Mouse (Mus musculus): ENCODE measurements at regions not wholly inside any gene's neighbourhood (a gene's known extent, or its start where the extent isn't known, plus 50 kb on each side); places are given as distances from the start of the nearest gene placed in this dataset.

DNA sequence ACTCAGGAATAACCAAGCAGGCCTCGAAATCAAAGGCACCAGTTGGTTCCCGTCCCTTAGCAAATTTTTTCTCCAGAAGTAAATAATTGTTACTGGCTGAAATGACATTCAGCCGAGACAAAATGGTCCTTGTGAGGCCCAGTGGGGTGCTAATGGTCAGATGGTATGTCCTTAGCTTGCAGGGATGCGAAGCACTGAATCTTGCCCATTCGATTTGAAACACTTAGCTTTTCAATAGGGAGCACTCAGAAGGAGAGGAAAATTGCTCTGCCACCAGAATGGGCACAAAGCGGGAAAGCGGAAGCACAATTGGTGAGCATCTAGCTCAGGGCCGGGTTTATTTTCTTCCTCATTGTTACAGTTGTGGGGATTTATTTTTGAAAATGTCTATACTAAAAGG is 262.1 kb downstream of the Rnf144a start:
- 70% methylated on average over 8 of the region's 8 CpGs for WGBS
- H3K9ac ChIP-seq (ENCODE audit: low read depth, low read length), result no peak overlapping the region
- H3K4me1 ChIP-seq (replicated peaks; ENCODE audit: control insufficient read depth, insufficient read depth, low read length), result no peaks in the 10 kb centered on the region
- H3K27me3 ChIP-seq (replicated peaks; ENCODE audit: control insufficient read depth, insufficient read depth, low read length), result no peaks in the 10 kb centered on the region
- H3K4me2 ChIP-seq, result no peak overlapping the region
- ATAC-seq (replicated peaks; ENCODE audit: low FRiP score) (no peak), DNase-seq (ENCODE audit: low spot score) (no peak)
- no peak overlapping the region for H3K27ac ChIP-seq (ENCODE audit: low read depth, low read length)
- no peaks in the 10 kb centered on the region for H3K9me3 ChIP-seq (ENCODE audit: control insufficient read depth, low read length)
- H3K4me3 ChIP-seq (ENCODE audit: low read depth, low read length), result no peak overlapping the region
- H3K36me3 ChIP-seq (ENCODE audit: control insufficient read depth, insufficient read depth, low read length), result no peaks in the 10 kb centered on the region

DNA sequence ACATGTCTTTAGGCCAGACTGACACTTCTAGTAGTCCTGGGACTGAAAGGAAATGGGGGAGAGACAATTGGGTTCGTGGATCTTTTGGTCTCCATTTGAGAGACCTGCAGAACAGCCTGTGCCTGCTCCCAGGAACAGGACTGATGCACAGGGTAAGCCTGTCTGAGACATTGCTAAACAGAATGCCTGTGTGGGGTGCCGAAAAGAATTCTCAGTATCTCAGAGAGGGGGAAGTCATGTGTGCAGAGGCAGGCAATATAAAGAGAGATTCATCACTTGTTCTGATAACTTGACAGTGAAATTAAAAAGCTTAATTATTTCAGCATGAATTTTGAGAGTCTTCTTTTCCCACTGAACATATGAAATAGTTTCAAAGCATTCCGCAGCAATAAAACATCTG is 268.7 kb downstream of the Rnf144a start:
- H3K4me1 ChIP-seq (replicated peaks; ENCODE audit: control insufficient read depth, insufficient read depth, low read length), result no peaks in the 10 kb centered on the region
- 63% methylated on average over 3 of the region's 3 CpGs for WGBS
- ATAC-seq (replicated peaks; ENCODE audit: low FRiP score) (no peak), DNase-seq (ENCODE audit: low spot score) (no peak)
- H3K36me3 ChIP-seq (ENCODE audit: control insufficient read depth, insufficient read depth, low read length), result no peaks in the 10 kb centered on the region
- no peak overlapping the region for H3K4me3 ChIP-seq (ENCODE audit: low read depth, low read length)
- no peaks in the 10 kb centered on the region for H3K27me3 ChIP-seq (replicated peaks; ENCODE audit: control insufficient read depth, insufficient read depth, low read length)
- no peak overlapping the region for H3K9ac ChIP-seq (ENCODE audit: low read depth, low read length)
- H3K27ac ChIP-seq (ENCODE audit: low read depth, low read length), result no peak overlapping the region
- H3K4me2 ChIP-seq, result no peak overlapping the region
- H3K9me3 ChIP-seq (ENCODE audit: control insufficient read depth, low read length), result no peaks in the 10 kb centered on the region

DNA sequence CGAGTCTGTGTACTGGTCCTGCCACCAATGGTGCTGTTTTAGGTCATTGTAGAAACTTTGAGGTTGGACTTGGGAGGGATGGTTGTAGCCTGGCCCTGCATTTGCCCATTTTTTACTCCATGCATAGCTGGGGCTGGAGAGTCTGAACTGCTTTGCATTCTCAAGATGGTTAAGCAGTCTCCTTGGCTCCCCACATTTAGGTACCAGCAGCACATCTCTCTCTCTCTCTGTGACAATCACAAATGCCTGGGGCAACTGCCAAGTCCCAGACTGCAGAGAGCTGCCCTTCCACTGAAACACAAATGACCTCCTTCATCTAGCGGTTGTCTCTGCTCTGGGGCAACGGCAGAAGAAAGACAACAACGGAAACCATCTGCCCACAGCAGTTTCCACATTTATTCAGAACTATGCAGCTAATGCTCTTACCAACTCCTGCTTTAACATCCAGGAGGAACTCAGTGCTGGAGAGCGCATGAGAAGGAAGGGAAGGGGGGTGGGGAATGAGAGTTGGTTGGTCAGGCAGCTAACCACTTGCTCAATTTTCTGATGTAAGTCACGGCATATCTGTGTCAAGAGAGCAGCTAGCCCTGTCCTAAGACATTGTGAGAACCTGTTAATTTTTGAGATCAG is 269.9 kb downstream of the Rnf144a start:
- 62% methylated on average over 6 of the region's 6 CpGs for WGBS
- Histone ChIP-seq H3K4me1 (replicated peaks; ENCODE audit: control insufficient read depth, insufficient read depth, low read length) (no peaks in the 10 kb centered on the region), H3K27ac (ENCODE audit: low read depth, low read length) (no peak overlapping the region), H3K4me2 (no peak overlapping the region), H3K36me3 (ENCODE audit: control insufficient read depth, insufficient read depth, low read length) (no peaks in the 10 kb centered on the region), H3K9ac (ENCODE audit: low read depth, low read length) (no peak overlapping the region), H3K4me3 (ENCODE audit: low read depth, low read length) (no peak overlapping the region), H3K9me3 (ENCODE audit: control insufficient read depth, low read length) (no peaks in the 10 kb centered on the region), H3K27me3 (replicated peaks; ENCODE audit: control insufficient read depth, insufficient read depth, low read length) (no peaks in the 10 kb centered on the region)
- ATAC-seq (replicated peaks; ENCODE audit: low FRiP score) (no peak), DNase-seq (ENCODE audit: low spot score) (no peak)

DNA sequence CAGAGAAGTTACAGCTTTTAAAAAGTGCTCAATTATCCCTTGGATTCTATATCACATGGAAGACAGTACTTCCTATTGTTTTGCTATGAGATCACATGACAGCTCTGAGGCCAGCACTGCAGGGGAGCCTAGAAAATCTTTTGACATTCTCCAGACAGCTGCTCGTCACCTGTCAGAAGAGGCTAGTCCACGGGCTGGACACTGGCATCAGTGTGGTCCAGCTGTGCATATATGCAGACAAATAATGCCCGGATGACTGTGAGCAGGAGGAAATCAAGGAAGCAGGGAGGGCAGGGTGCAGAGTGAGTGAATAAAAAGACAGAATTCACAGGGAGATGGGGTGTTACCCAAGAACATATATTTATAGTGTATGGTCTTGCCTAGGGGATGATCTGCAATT is 270.4 kb downstream of the Rnf144a start:
- no peak overlapping the region for H3K4me2 ChIP-seq
- no peak overlapping the region for H3K9ac ChIP-seq (ENCODE audit: low read depth, low read length)
- H3K4me3 ChIP-seq (ENCODE audit: low read depth, low read length), result no peak overlapping the region
- no peaks in the 10 kb centered on the region for H3K4me1 ChIP-seq (replicated peaks; ENCODE audit: control insufficient read depth, insufficient read depth, low read length)
- DNase-seq (ENCODE audit: low spot score), result no peak
- H3K27ac ChIP-seq (ENCODE audit: low read depth, low read length), result no peak overlapping the region
- no peaks in the 10 kb centered on the region for H3K9me3 ChIP-seq (ENCODE audit: control insufficient read depth, low read length)
- no peak for ATAC-seq (replicated peaks; ENCODE audit: low FRiP score)
- no peaks in the 10 kb centered on the region for H3K27me3 ChIP-seq (replicated peaks; ENCODE audit: control insufficient read depth, insufficient read depth, low read length)
- WGBS, result 62% methylated on average over 3 of the region's 3 CpGs
- no peaks in the 10 kb centered on the region for H3K36me3 ChIP-seq (ENCODE audit: control insufficient read depth, insufficient read depth, low read length)

DNA sequence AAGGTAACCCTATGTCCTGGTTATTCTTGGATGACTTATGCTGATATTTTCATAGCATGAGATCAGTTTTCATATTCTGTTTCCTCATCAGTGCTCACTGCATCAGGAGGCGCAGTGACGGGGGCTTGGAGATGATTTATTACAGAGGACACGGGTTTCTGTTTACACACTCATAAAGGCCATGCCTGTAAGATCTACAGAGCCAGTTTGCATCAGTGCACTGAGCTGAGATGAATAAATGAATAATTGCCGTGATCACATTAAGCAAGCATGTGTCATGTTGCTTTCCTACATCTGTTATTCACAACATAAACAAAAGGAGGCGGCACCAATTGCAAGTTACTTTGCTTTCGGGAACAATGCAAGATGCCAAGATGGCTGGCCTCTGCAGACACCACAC is 271.6 kb downstream of the Rnf144a start:
- Histone ChIP-seq H3K4me3 (ENCODE audit: low read depth, low read length) (no peak overlapping the region), H3K4me1 (replicated peaks; ENCODE audit: control insufficient read depth, insufficient read depth, low read length) (no peaks in the 10 kb centered on the region), H3K9me3 (ENCODE audit: control insufficient read depth, low read length) (no peaks in the 10 kb centered on the region), H3K9ac (ENCODE audit: low read depth, low read length) (no peak overlapping the region), H3K36me3 (ENCODE audit: control insufficient read depth, insufficient read depth, low read length) (no peaks in the 10 kb centered on the region), H3K27ac (ENCODE audit: low read depth, low read length) (no peak overlapping the region), H3K4me2 (no peak overlapping the region), H3K27me3 (replicated peaks; ENCODE audit: control insufficient read depth, insufficient read depth, low read length) (no peaks in the 10 kb centered on the region)
- DNase-seq (ENCODE audit: low spot score) (no peak), ATAC-seq (replicated peaks; ENCODE audit: low FRiP score) (no peak)
- WGBS, result 75% methylated on average over 6 of the region's 6 CpGs

DNA sequence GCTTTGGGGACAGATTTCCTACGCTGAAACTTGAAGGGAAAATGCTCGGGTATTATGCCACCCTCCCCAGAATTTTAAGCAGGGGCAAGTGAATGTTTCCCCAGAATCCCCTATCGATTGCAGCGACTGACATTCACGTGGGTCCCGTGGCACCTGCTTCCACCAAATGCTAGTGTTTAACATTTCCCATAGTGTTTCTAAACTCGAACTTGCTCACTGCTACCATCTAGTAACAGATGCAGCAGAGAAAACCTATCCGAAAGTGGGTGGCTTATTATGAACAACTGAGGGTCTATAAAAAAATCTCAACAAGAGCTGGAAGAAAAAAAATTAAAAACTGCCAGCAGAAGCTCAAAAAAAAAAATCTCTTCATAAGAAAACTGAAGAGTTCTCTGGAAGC is 284.2 kb downstream of the Rnf144a start:
- H3K27me3 ChIP-seq (replicated peaks; ENCODE audit: control insufficient read depth, insufficient read depth, low read length), result no peaks in the 10 kb centered on the region
- WGBS, result 82% methylated on average over 8 of the region's 8 CpGs
- H3K4me1 ChIP-seq (replicated peaks; ENCODE audit: control insufficient read depth, insufficient read depth, low read length), result no peaks in the 10 kb centered on the region
- H3K4me3 ChIP-seq (ENCODE audit: low read depth, low read length), result no peak overlapping the region
- DNase-seq (ENCODE audit: low spot score) (no peak), ATAC-seq (replicated peaks; ENCODE audit: low FRiP score) (no peak)
- H3K36me3 ChIP-seq (ENCODE audit: control insufficient read depth, insufficient read depth, low read length), result no peaks in the 10 kb centered on the region
- H3K27ac ChIP-seq (ENCODE audit: low read depth, low read length), result no peak overlapping the region
- H3K9me3 ChIP-seq (ENCODE audit: control insufficient read depth, low read length), result no peaks in the 10 kb centered on the region
- H3K4me2 ChIP-seq, result no peak overlapping the region
- no peak overlapping the region for H3K9ac ChIP-seq (ENCODE audit: low read depth, low read length)

DNA sequence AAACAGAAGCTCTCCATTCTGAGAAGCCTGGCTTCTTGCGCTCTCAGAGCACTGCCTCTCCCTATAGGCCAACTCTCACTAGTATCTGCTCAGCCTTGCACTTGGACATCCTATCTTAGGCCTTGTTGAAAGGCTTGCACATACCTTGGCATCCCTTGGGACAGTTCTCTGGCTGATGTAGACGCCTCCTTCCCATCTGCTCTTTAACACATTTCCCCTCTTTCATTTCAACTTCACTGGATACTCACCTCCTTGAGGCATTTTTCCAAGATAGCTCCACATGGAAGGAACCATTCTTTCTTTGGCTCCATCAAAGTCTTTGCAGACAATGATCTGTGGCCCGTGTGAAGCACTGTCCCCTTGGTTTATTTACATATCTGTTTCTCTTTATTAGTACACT is 285.0 kb downstream of the Rnf144a start:
- ATAC-seq (replicated peaks; ENCODE audit: low FRiP score), result no peak
- Histone ChIP-seq H3K4me1 (replicated peaks; ENCODE audit: control insufficient read depth, insufficient read depth, low read length) (no peaks in the 10 kb centered on the region), H3K27me3 (replicated peaks; ENCODE audit: control insufficient read depth, insufficient read depth, low read length) (no peaks in the 10 kb centered on the region), H3K27ac (ENCODE audit: low read depth, low read length) (no peak overlapping the region), H3K4me2 (no peak overlapping the region), H3K4me3 (ENCODE audit: low read depth, low read length) (no peak overlapping the region), H3K9ac (ENCODE audit: low read depth, low read length) (no peak overlapping the region), H3K9me3 (ENCODE audit: control insufficient read depth, low read length) (no peaks in the 10 kb centered on the region), H3K36me3 (ENCODE audit: control insufficient read depth, insufficient read depth, low read length) (no peaks in the 10 kb centered on the region)
- 83% methylated on average over 3 of the region's 3 CpGs for WGBS
- DNase-seq (ENCODE audit: low spot score), result no peak

DNA sequence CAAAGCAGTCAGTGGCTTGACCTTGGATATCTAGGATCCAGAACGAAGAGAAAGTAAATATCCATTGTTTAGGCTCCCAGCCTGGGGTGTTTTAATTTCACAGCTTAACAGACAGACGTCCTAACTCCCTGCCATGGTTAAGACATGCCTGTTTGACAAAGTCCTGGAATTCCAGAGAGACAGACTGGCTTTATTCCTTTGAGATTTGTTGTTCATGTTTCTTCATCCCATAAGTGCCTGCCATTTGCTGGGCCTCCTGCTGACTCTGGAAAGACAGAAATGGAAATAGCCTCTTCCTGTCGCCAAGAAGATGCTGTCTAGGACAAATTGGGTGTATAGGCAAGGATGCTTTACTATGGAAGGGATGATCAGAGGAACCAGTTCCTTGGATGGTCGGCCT is 285.5 kb downstream of the Rnf144a start:
- ATAC-seq (replicated peaks; ENCODE audit: low FRiP score), result no peak
- no peak overlapping the region for H3K4me3 ChIP-seq (ENCODE audit: low read depth, low read length)
- H3K4me1 ChIP-seq (replicated peaks; ENCODE audit: control insufficient read depth, insufficient read depth, low read length), result no peaks in the 10 kb centered on the region
- no peaks in the 10 kb centered on the region for H3K9me3 ChIP-seq (ENCODE audit: control insufficient read depth, low read length)
- no peak overlapping the region for H3K4me2 ChIP-seq
- H3K27me3 ChIP-seq (replicated peaks; ENCODE audit: control insufficient read depth, insufficient read depth, low read length), result no peaks in the 10 kb centered on the region
- 55% methylated on average over 4 of the region's 4 CpGs for WGBS
- H3K36me3 ChIP-seq (ENCODE audit: control insufficient read depth, insufficient read depth, low read length), result no peaks in the 10 kb centered on the region
- no peak overlapping the region for H3K27ac ChIP-seq (ENCODE audit: low read depth, low read length)
- DNase-seq (ENCODE audit: low spot score), result no peak
- H3K9ac ChIP-seq (ENCODE audit: low read depth, low read length), result no peak overlapping the region

DNA sequence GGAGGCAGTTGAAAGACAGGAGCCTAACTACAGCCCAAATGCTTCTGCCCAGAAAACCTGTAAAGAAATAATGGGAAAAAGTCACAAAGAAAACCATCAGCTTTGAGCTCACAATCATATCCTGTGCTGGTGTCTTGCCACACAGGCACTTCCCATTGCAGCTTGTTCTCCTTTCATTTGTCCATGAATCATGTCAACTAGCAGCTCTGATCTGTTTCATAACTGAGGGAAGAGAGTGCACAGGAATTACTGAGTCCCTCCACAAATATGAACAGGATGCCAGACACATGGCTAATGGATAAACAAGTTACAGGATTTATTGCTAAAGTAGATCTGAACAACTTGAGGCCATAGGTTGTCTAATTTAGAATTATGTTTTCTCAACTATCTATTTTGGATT is 286.2 kb downstream of the Rnf144a start:
- Histone ChIP-seq H3K4me3 (ENCODE audit: low read depth, low read length) (no peak overlapping the region), H3K4me1 (replicated peaks; ENCODE audit: control insufficient read depth, insufficient read depth, low read length) (no peaks in the 10 kb centered on the region), H3K4me2 (no peak overlapping the region), H3K9ac (ENCODE audit: low read depth, low read length) (no peak overlapping the region), H3K27ac (ENCODE audit: low read depth, low read length) (no peak overlapping the region), H3K27me3 (replicated peaks; ENCODE audit: control insufficient read depth, insufficient read depth, low read length) (no peaks in the 10 kb centered on the region), H3K9me3 (ENCODE audit: control insufficient read depth, low read length) (no peaks in the 10 kb centered on the region), H3K36me3 (ENCODE audit: control insufficient read depth, insufficient read depth, low read length) (no peaks in the 10 kb centered on the region)
- ATAC-seq (replicated peaks; ENCODE audit: low FRiP score) (no peak), DNase-seq (ENCODE audit: low spot score) (no peak)
